Mouse (Mus musculus): ENCODE results near the gene Aunip. TPM values are rescaled to one million over a fixed set of nuclear protein-coding genes. Genes with fewer than 3 reads are reported as not detected.

Gene Aunip
- polyA plus RNA-seq, 1 experiment from 2014 or later, result 8.5 TPM

DNA sequence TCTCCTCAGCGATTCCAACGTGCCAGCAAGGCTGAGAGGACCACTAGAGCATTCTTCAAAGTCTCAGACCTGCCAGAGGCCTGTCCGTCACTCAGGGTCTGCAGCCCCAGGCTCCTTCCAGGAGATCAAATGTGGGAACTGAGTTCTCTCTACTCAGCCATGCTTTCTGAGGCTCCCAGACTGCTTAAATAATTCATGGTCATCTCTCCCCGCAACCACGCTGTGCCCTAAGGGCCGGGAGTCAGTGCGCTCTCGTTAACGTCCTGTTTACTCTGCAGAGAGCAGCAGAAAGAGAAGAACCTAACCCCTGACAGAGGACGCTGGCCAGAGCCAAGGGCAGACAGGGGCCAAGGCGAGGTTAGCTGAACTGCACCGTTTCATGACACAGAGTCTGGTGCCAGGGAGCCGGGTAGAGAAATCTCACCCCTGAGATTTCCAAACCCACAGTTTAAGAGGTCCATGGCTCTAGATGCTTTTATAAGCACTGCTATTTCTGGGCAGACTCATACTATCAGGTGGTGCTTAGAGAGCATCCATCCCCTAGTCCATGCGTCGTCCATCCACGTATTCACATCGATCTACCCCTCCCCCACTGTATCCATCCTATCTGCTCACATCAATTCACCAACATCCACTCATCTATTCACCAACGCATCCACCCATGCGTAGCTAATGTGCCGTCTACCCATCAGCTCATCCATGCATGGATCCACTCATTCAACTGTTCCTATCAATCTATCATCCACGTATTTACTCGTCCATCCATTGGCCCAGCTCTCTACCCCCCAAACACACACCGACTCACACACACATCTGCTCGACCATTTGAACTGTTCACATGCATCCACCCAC lies 61.9 kb downstream of the Aunip start:
- H3K4me2 ChIP-seq, result no peak overlapping the region
- H3K4me1 ChIP-seq, result no peaks in the 10 kb centered on the region
- ATAC-seq (ENCODE audit: extremely low read depth, insufficient number of reproducible peaks, low FRiP score, low TSS enrichment), result no peak
- no peaks in the 10 kb centered on the region for H3K9me3 ChIP-seq
- 76% methylated on average over 24 of the region's 24 CpGs for WGBS
- no peak overlapping the region for H3K27ac ChIP-seq (replicated peaks)
- H3K4me3 ChIP-seq, result no peak overlapping the region
- no peaks in the 10 kb centered on the region for H3K27me3 ChIP-seq (replicated peaks)
- peaks cover 44% of the 10 kb centered on the region for H3K36me3 ChIP-seq
- H3K9ac ChIP-seq, result no peak overlapping the region

Small RNA genes lying within 50 kb of the gene (microRNA-seq; reads per million reads assigned to microRNA genes)
- gene Gm23634 (not detected), gene Mir6403 (not detected)

Other genes with a start within 250 kb of the Aunip start
- 13.4 and 13.5 TPM in 2 replicates for gene Pdik1l, start 223.1 kb upstream of the Aunip start, polyA plus RNA-seq (2015; fragmentation: Nextera tagmentation; extraction: Ambion mirVana)
- gene Trim63, start 195.9 kb upstream of the Aunip start, polyA plus RNA-seq (2015; fragmentation: Nextera tagmentation; extraction: Ambion mirVana), result 108 and 136 TPM in 2 replicates
- 0.11 and 0.19 TPM in 2 replicates for gene Slc30a2, start 167.8 kb upstream of the Aunip start, polyA plus RNA-seq (2015; fragmentation: Nextera tagmentation; extraction: Ambion mirVana)
- 2.7 and 3.3 TPM in 2 replicates for gene Extl1, start 127.1 kb upstream of the Aunip start, polyA plus RNA-seq (2015; fragmentation: Nextera tagmentation; extraction: Ambion mirVana)
- gene Pafah2, start 114.7 kb upstream of the Aunip start, polyA plus RNA-seq (2015; fragmentation: Nextera tagmentation; extraction: Ambion mirVana), result 9.0 and 9.9 TPM in 2 replicates
- gene Stmn1, start 42.7 kb upstream of the Aunip start, polyA plus RNA-seq (2015; fragmentation: Nextera tagmentation; extraction: Ambion mirVana), result 988 and 1,051 TPM in 2 replicates
- 10.0 and 10.9 TPM in 2 replicates for gene Paqr7, start 14.3 kb upstream of the Aunip start, polyA plus RNA-seq (2015; fragmentation: Nextera tagmentation; extraction: Ambion mirVana)
- gene Mtfr1l, start 24.4 kb downstream of the Aunip start, polyA plus RNA-seq (2015; fragmentation: Nextera tagmentation; extraction: Ambion mirVana), result 142 and 144 TPM in 2 replicates
- 7.5 and 8.0 TPM in 2 replicates for gene Selenon, start 41.2 kb downstream of the Aunip start, polyA plus RNA-seq (2015; fragmentation: Nextera tagmentation; extraction: Ambion mirVana)
- gene Man1c1, start 193.3 kb downstream of the Aunip start, polyA plus RNA-seq (2015; fragmentation: Nextera tagmentation; extraction: Ambion mirVana), result 5.3 and 6.3 TPM in 2 replicates